In the genomic region with DNA sequence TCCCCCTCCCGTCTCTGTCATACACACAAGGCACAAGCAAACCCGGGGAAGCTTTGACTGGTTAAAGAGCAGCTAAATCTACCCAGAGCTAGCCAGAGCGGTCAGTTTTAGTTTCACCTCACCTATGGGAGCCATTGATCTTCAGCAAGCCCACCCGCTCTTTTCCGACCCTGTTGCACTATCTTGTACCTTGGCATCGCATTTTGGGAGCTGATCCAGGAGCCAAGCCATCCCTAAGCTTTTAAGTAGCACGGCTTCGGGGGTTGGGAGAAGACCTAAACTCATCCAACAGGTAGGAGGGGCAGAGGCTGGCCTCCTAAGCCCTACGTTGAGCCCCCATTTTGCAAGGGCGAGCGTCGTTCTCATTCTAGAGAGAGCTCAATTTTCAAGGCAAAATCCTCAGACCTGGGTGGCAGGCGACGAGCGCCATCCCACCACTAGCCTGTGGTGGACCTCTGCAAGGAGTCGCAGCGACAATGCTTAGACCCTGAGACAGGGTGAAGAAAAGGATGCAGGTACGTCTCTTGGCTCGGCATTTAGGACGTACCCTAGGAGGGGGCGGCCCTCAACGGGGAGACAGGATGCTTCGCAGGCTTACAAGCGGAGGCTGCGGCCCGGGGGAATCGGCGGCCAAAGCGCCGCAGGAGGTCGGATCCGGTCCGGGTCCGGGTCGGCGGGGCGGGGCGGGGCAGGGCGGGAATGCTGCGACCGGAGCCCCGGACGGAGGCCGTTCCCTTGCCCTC, we compare ENCODE assay signal across 8 mouse cellular contexts. TPM values are rescaled to one million over a fixed set of nuclear protein-coding genes. Genes with fewer than 3 reads are reported as not detected.
DNase-seq lines count a peak whose midpoint lies in the region; ATAC-seq and TF ChIP-seq lines count a peak whose summit lies in the region.

No protein-coding gene starts in this region.

- peaks cover 10% of the 10 kb centered on the region; the same call in 1 of the 2 replicates for H3K4me1 ChIP-seq in lung, postnatal 0 days (ENCODE audit: insufficient read depth, low read depth, low read length)
- H3K4me1 ChIP-seq in forebrain, embryonic 16.5 days (replicated peaks; ENCODE audit: control insufficient read depth, insufficient read depth, low read length) = peaks cover 37% of the 10 kb centered on the region
- peaks cover 22% of the 10 kb centered on the region for H3K4me1 ChIP-seq in limb, embryonic 15.5 days
- H3K4me1 ChIP-seq in small intestine, adult 2 months (ENCODE audit: control insufficient read depth, insufficient read depth, insufficient read length, low read length) = peaks cover 5% of the 10 kb centered on the region; the same call in 1 of the 2 replicates

- peak; percentile 60 for ATAC-seq in lung, postnatal 0 days
- peak; percentile 62 for ATAC-seq in forebrain, embryonic 16.5 days
- ATAC-seq in limb, embryonic 15.5 days (ENCODE audit: insufficient number of reproducible peaks, low FRiP score, low TSS enrichment, low read depth) = peak; percentile 66
- no peak for ATAC-seq in megakaryocyte progenitor cell, adult 5-6 weeks (replicated peaks; ENCODE audit: poor library complexity)

- peak overlapping the region; percentile 85 for H3K4me3 ChIP-seq in lung, postnatal 0 days (ENCODE audit: low read depth, low read length)
- H3K4me3 ChIP-seq in forebrain, embryonic 16.5 days (replicated peaks; ENCODE audit: low read length) = peak overlapping the region; percentile 83
- peak overlapping the region; percentile 76 for H3K4me3 ChIP-seq in limb, embryonic 15.5 days
- H3K4me3 ChIP-seq in small intestine, adult 2 months (ENCODE audit: low read depth, low read length) = peak overlapping the region; percentile 76

- H3K36me3 ChIP-seq in lung, postnatal 0 days (ENCODE audit: insufficient read depth, low read length) = no peaks in the 10 kb centered on the region
- H3K36me3 ChIP-seq in forebrain, embryonic 16.5 days (ENCODE audit: control insufficient read depth, insufficient read depth) = no peaks in the 10 kb centered on the region
- peaks cover 10% of the 10 kb centered on the region; the same call in 1 of the 2 replicates for H3K36me3 ChIP-seq in limb, embryonic 15.5 days
- H3K36me3 ChIP-seq in small intestine, adult 2 months (ENCODE audit: control insufficient read depth, insufficient read depth, low read length) = no peaks in the 10 kb centered on the region

- H3K27ac ChIP-seq in lung, postnatal 0 days (ENCODE audit: low read length) = peak overlapping the region; percentile 93
- peak overlapping the region; percentile 91 for H3K27ac ChIP-seq in forebrain, embryonic 16.5 days (ENCODE audit: low read length)
- H3K27ac ChIP-seq in limb, embryonic 15.5 days = peak overlapping the region; percentile 90
- H3K27ac ChIP-seq in small intestine, adult 2 months (ENCODE audit: insufficient read depth, low read depth, low read length) = peak overlapping the region; percentile 53

- H3K9me3 ChIP-seq in lung, postnatal 0 days (ENCODE audit: low read length) = no peaks in the 10 kb centered on the region
- no peaks in the 10 kb centered on the region for H3K9me3 ChIP-seq in forebrain, embryonic 16.5 days (ENCODE audit: control insufficient read depth, low read length)
- no peaks in the 10 kb centered on the region for H3K9me3 ChIP-seq in limb, embryonic 15.5 days

- TF ChIP-seq EP300 in lung, postnatal 0 days (IDR thresholded peaks at IDR 0.05) = no peak

- no peak for TF ChIP-seq CTCF in lung, postnatal 0 days (IDR thresholded peaks at IDR 0.05)
- no peak for TF ChIP-seq CTCF in small intestine, adult 2 months (IDR thresholded peaks at IDR 0.05; ENCODE audit: extremely low read depth, insufficient read length, insufficient replicate concordance, low read depth, low read length)

- peak overlapping the region; percentile 89 for H3K4me2 ChIP-seq in lung, postnatal 0 days (replicated peaks; ENCODE audit: low read depth, low read length)
- peak overlapping the region; percentile 96 for H3K4me2 ChIP-seq in forebrain, embryonic 16.5 days (ENCODE audit: low read length)
- peak overlapping the region; percentile 80 for H3K4me2 ChIP-seq in limb, embryonic 15.5 days

- DNase-seq in cerebellum, adult 11-12 months = peak; percentile 65
- DNase-seq in cerebellum, adult 8-10 months = no peak
- no peak for DNase-seq in lung, postnatal 0 days (ENCODE audit: low spot score)
- no peak for DNase-seq in lung, postnatal 36 days

- no peak for TF ChIP-seq POLR2A in small intestine, adult 2 months (IDR thresholded peaks at IDR 0.05; ENCODE audit: low read depth, low read length)

- WGBS in lung, postnatal 0 days = 4% methylated on average over 40 of the region's 44 CpGs
- WGBS in forebrain, embryonic 16.5 days = 1% methylated on average over 42 of the region's 44 CpGs
- WGBS in limb, embryonic 15.5 days = 1% methylated on average over 44 of the region's 44 CpGs
- 1% methylated on average over 40 of the region's 44 CpGs for WGBS in small intestine, adult 2 months

- H3K9ac ChIP-seq in lung, postnatal 0 days (replicated peaks; ENCODE audit: low read depth) = peak overlapping the region; percentile 96
- H3K9ac ChIP-seq in forebrain, embryonic 16.5 days (replicated peaks; ENCODE audit: low read depth, low read length) = peak overlapping the region; percentile 86
- peak overlapping the region; percentile 65 for H3K9ac ChIP-seq in limb, embryonic 15.5 days

- H3K27me3 ChIP-seq in lung, postnatal 0 days (replicated peaks; ENCODE audit: insufficient read depth, low read length) = no peaks in the 10 kb centered on the region
- H3K27me3 ChIP-seq in forebrain, embryonic 16.5 days (replicated peaks; ENCODE audit: control insufficient read depth, insufficient read depth, low read length) = no peaks in the 10 kb centered on the region
- H3K27me3 ChIP-seq in limb, embryonic 15.5 days = no peaks in the 10 kb centered on the region
- no peaks in the 10 kb centered on the region for H3K27me3 ChIP-seq in small intestine, adult 2 months (ENCODE audit: control insufficient read depth, insufficient read depth, low read length)

RNA-seq across cellular contexts. Expression of gene Zer1, which starts 0.5 kb away (rescaled TPM):
- 4.9 and 5.0 TPM in 2 replicates for polyA plus RNA-seq in lung, postnatal 0 days (2015; fragmentation: Nextera tagmentation; extraction: Ambion mirVana)
- polyA plus RNA-seq in forebrain, embryonic 16.5 days (2015; fragmentation: Nextera tagmentation; extraction: Ambion mirVana) = 10.9 and 16.5 TPM in 2 replicates
- 6.5 and 8.6 TPM in 2 replicates for polyA plus RNA-seq in limb, embryonic 15.5 days (2015; fragmentation: Nextera tagmentation; extraction: Ambion mirVana)
- 21.1 and 39.1 TPM in 2 replicates for polyA plus RNA-seq in small intestine, adult 2 months (2012; rRNA removed)
- 8.8 and 9.4 TPM in 2 replicates for total RNA-seq in megakaryocyte progenitor cell, adult 5-6 weeks (2015)
- total RNA-seq in megakaryocyte progenitor cell, adult 5-6 weeks (2017) = 6.9 and 7.9 TPM in 2 replicates

RNA-seq across cellular contexts. Expression of gene Tbc1d13, which starts 9.6 kb away (rescaled TPM):
- 4.5 and 6.5 TPM in 2 replicates for polyA plus RNA-seq in lung, postnatal 0 days (2015; fragmentation: Nextera tagmentation; extraction: Ambion mirVana)
- polyA plus RNA-seq in forebrain, embryonic 16.5 days (2015; fragmentation: Nextera tagmentation; extraction: Ambion mirVana) = 10.5 and 12.7 TPM in 2 replicates
- 5.5 and 8.0 TPM in 2 replicates for polyA plus RNA-seq in limb, embryonic 15.5 days (2015; fragmentation: Nextera tagmentation; extraction: Ambion mirVana)
- polyA plus RNA-seq in small intestine, adult 2 months (2012; rRNA removed) = 48.5 and 85.7 TPM in 2 replicates
- total RNA-seq in megakaryocyte progenitor cell, adult 5-6 weeks (2015) = 28.8 and 29.0 TPM in 2 replicates
- 47.2 and 65.0 TPM in 2 replicates for total RNA-seq in megakaryocyte progenitor cell, adult 5-6 weeks (2017)

RNA-seq across cellular contexts. Expression of gene Zdhhc12, which starts 30.5 kb away (rescaled TPM):
- 37.7 and 40.0 TPM in 2 replicates for polyA plus RNA-seq in lung, postnatal 0 days (2015; fragmentation: Nextera tagmentation; extraction: Ambion mirVana)
- polyA plus RNA-seq in forebrain, embryonic 16.5 days (2015; fragmentation: Nextera tagmentation; extraction: Ambion mirVana) = 17.8 and 19.0 TPM in 2 replicates
- 21.1 and 21.6 TPM in 2 replicates for polyA plus RNA-seq in limb, embryonic 15.5 days (2015; fragmentation: Nextera tagmentation; extraction: Ambion mirVana)
- 81.4 and 175 TPM in 2 replicates for polyA plus RNA-seq in small intestine, adult 2 months (2012; rRNA removed)
- total RNA-seq in megakaryocyte progenitor cell, adult 5-6 weeks (2015) = 17.4 and 18.2 TPM in 2 replicates
- total RNA-seq in megakaryocyte progenitor cell, adult 5-6 weeks (2017) = 10.7 and 13.3 TPM in 2 replicates

RNA-seq across cellular contexts. Expression of gene Pkn3, which starts 46.4 kb away (rescaled TPM):
- polyA plus RNA-seq in lung, postnatal 0 days (2015; fragmentation: Nextera tagmentation; extraction: Ambion mirVana) = 9.8 and 11.0 TPM in 2 replicates
- 2.6 and 3.4 TPM in 2 replicates for polyA plus RNA-seq in forebrain, embryonic 16.5 days (2015; fragmentation: Nextera tagmentation; extraction: Ambion mirVana)
- 8.6 and 10.4 TPM in 2 replicates for polyA plus RNA-seq in limb, embryonic 15.5 days (2015; fragmentation: Nextera tagmentation; extraction: Ambion mirVana)
- 4.9 and 7.8 TPM in 2 replicates for polyA plus RNA-seq in small intestine, adult 2 months (2012; rRNA removed)
- total RNA-seq in megakaryocyte progenitor cell, adult 5-6 weeks (2015) = 3.1 and 3.6 TPM in 2 replicates
- total RNA-seq in megakaryocyte progenitor cell, adult 5-6 weeks (2017) = 7.9 and 10.2 TPM in 2 replicates

RNA-seq across cellular contexts. Expression of gene Endog, which starts 47.4 kb away (rescaled TPM):
- polyA plus RNA-seq in lung, postnatal 0 days (2015; fragmentation: Nextera tagmentation; extraction: Ambion mirVana) = 19.6 and 24.4 TPM in 2 replicates
- polyA plus RNA-seq in forebrain, embryonic 16.5 days (2015; fragmentation: Nextera tagmentation; extraction: Ambion mirVana) = 10.7 and 13.3 TPM in 2 replicates
- polyA plus RNA-seq in limb, embryonic 15.5 days (2015; fragmentation: Nextera tagmentation; extraction: Ambion mirVana) = 14.8 and 17.0 TPM in 2 replicates
- 109 and 147 TPM in 2 replicates for polyA plus RNA-seq in small intestine, adult 2 months (2012; rRNA removed)
- 10.2 and 12.7 TPM in 2 replicates for total RNA-seq in megakaryocyte progenitor cell, adult 5-6 weeks (2015)
- total RNA-seq in megakaryocyte progenitor cell, adult 5-6 weeks (2017) = 4.0 and 11.6 TPM in 2 replicates
